Mouse (Mus musculus): ENCODE measurements around the gene Fcgr3. TPM values are rescaled to one million over a fixed set of nuclear protein-coding genes. Genes with fewer than 3 reads are reported as not detected.

Gene Fcgr3
- polyA plus RNA-seq (2015; fragmentation: Nextera tagmentation; extraction: Ambion mirVana): 26.2 and 43.7 TPM in 2 replicates

DNA sequence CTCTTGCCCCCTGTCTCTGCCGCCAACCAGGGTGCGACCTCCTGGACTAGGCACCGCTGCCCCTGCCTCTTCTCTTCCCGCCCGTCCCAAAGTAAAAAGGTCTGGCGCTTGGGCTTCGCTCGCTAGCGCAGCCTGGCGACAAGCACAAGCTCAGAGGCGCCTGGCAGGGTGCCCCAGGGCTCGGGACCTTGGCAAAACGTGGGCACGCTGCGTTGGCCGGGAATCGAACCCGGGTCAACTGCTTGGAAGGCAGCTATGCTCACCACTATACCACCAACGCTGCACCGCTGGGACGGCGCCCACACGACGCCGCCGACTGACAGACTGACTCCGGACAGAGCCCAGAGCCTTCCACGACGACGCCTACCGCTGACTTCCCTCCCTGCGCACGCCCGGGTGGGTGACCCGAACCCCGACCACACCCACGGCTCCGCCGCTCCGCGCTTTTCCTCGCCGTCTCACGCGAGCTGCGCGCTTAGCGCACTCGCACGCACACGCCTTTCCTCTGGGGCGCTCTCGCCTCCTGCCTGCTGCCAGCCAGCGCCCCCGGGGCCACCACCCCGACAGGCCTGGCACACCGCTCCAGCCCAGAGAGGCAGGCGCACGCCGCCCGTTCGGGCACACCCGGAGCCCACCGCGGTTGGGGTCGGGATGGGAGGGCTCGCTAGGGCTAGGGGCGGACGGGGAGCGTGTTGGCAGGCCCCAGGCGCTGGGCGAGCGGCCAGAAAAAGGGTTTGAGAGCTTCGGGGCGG lies at the start of gene Fcgr3:
Gene Fcgr3, minus strand, starts transcription at position 445 of the 752 bp plus-strand sequence.

DNA sequence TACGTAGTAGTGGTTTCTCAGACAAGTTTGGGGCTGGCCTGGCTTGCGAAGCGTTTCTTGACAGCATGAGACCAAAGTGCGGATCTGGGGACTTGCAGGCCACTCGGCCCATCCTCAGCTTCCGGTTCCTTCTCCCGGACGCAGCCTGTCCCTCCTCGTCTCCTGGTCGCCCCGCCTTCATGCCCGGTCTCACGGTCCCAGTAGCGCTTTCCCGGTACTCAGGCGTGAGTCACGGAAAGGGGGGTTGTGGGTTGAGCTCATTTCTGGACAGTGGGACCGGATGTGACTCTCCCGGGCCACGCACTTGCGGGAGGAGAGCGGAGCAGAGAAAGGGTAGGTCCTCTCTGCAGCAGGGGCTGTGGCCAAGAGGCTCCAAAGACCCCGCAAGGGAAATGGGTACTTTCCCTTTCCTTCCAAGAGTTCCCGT lies 49.2 kb upstream of the Fcgr3 start, which contains the start of gene Cfap126:
Gene Cfap126, plus strand, starts transcription at position 46 of the 427 bp plus-strand sequence.

DNA sequence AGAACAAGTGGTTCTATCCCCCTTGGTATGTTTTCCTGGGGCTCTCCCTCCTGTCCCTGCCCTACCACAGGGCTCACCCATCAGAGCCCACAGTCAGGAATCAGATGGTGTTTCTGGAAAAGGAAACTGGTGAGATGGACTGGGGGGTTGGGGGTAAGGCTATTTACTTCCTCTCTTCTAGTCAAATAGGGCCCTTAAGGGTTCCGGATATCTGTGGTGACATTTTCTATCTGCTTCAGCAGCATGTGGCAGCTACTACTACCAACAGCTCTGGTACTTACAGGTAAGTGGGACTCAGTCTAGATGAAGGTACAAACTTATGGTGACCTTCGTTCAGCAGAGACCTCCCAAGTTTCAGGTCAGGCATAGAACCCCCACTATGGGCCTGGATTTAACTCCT lies 46.0 kb downstream of the Fcgr3 start, which contains the start of gene Fcgr4:
Gene Fcgr4, plus strand, starts transcription at position 184 of the 400 bp plus-strand sequence.

Small RNA genes lying within 50 kb of the gene (microRNA-seq; reads per million reads assigned to microRNA genes)
- 0 reads per million in 2 experiments for gene Gm27552
- 0 reads per million in 2 experiments for gene Gm27844
- 1.0 to 1.1 reads per million in 2 experiments for gene Mir6546

Other genes with a start within 250 kb of the Fcgr3 start
- gene Atf6, start 197.2 kb downstream of the Fcgr3 start, polyA plus RNA-seq (2015; fragmentation: Nextera tagmentation; extraction: Ambion mirVana): 5.6 and 5.7 TPM in 2 replicates
- gene Gm26620, start 179.9 kb downstream of the Fcgr3 start, polyA plus RNA-seq (2015; fragmentation: Nextera tagmentation; extraction: Ambion mirVana): 0.96 and 1.2 TPM in 2 replicates
- 13.8 and 15.0 TPM in 2 replicates for gene Dusp12, start 179.4 kb downstream of the Fcgr3 start, polyA plus RNA-seq (2015; fragmentation: Nextera tagmentation; extraction: Ambion mirVana)
- 0.10 TPM in 1 of 2 replicates, not detected in the other for gene Fcrlb, start 152.0 kb downstream of the Fcgr3 start, polyA plus RNA-seq (2015; fragmentation: Nextera tagmentation; extraction: Ambion mirVana)
- 0.24 TPM in 1 of 2 replicates, not detected in the other for gene Fcrla, start 137.4 kb downstream of the Fcgr3 start, polyA plus RNA-seq (2015; fragmentation: Nextera tagmentation; extraction: Ambion mirVana)
- 8.7 and 13.1 TPM in 2 replicates for gene Fcgr2b, start 88.4 kb downstream of the Fcgr3 start, polyA plus RNA-seq (2015; fragmentation: Nextera tagmentation; extraction: Ambion mirVana)
- 1.1 and 2.6 TPM in 2 replicates for gene Fcgr4, start 46.0 kb downstream of the Fcgr3 start, polyA plus RNA-seq (2015; fragmentation: Nextera tagmentation; extraction: Ambion mirVana)
- 1.7 and 1.8 TPM in 2 replicates for gene Cfap126, start 49.0 kb upstream of the Fcgr3 start, polyA plus RNA-seq (2015; fragmentation: Nextera tagmentation; extraction: Ambion mirVana)
- gene Sdhc, start 85.7 kb upstream of the Fcgr3 start, polyA plus RNA-seq (2015; fragmentation: Nextera tagmentation; extraction: Ambion mirVana): 450 and 454 TPM in 2 replicates
- gene Mpz, start 85.8 kb upstream of the Fcgr3 start, polyA plus RNA-seq (2015; fragmentation: Nextera tagmentation; extraction: Ambion mirVana): 35.1 and 37.5 TPM in 2 replicates
- gene Pcp4l1, start 131.3 kb upstream of the Fcgr3 start, polyA plus RNA-seq (2015; fragmentation: Nextera tagmentation; extraction: Ambion mirVana): 4.4 and 6.3 TPM in 2 replicates
- 0.22 and 0.23 TPM in 2 replicates for gene Nr1i3, start 149.0 kb upstream of the Fcgr3 start, polyA plus RNA-seq (2015; fragmentation: Nextera tagmentation; extraction: Ambion mirVana)
- 25.0 and 27.9 TPM in 2 replicates for gene Tomm40l, start 157.6 kb upstream of the Fcgr3 start, polyA plus RNA-seq (2015; fragmentation: Nextera tagmentation; extraction: Ambion mirVana)
- gene Apoa2, start 160.1 kb upstream of the Fcgr3 start, polyA plus RNA-seq (2015; fragmentation: Nextera tagmentation; extraction: Ambion mirVana): 8.5 and 10.4 TPM in 2 replicates
- gene Fcer1g, start 169.4 kb upstream of the Fcgr3 start, polyA plus RNA-seq (2015; fragmentation: Nextera tagmentation; extraction: Ambion mirVana): 73.3 and 108 TPM in 2 replicates
- gene Adamts4, start 185.5 kb upstream of the Fcgr3 start, polyA plus RNA-seq (2015; fragmentation: Nextera tagmentation; extraction: Ambion mirVana): 6.3 and 7.5 TPM in 2 replicates
- 474 and 493 TPM in 2 replicates for gene Ndufs2, start 186.5 kb upstream of the Fcgr3 start, polyA plus RNA-seq (2015; fragmentation: Nextera tagmentation; extraction: Ambion mirVana)
- 23.7 and 25.4 TPM in 2 replicates for gene B4galt3, start 205.4 kb upstream of the Fcgr3 start, polyA plus RNA-seq (2015; fragmentation: Nextera tagmentation; extraction: Ambion mirVana)
- gene Ppox, start 216.3 kb upstream of the Fcgr3 start, polyA plus RNA-seq (2015; fragmentation: Nextera tagmentation; extraction: Ambion mirVana): 18.2 and 22.7 TPM in 2 replicates
- 23.7 and 24.2 TPM in 2 replicates for gene Usp21, start 223.1 kb upstream of the Fcgr3 start, polyA plus RNA-seq (2015; fragmentation: Nextera tagmentation; extraction: Ambion mirVana)
- gene Ufc1, start 230.1 kb upstream of the Fcgr3 start, polyA plus RNA-seq (2015; fragmentation: Nextera tagmentation; extraction: Ambion mirVana): 77.6 and 87.2 TPM in 2 replicates